Mouse (Mus musculus): Measurements from ENCODE around the gene Plppr3. TPM values are rescaled to one million over a fixed set of nuclear protein-coding genes. Genes with fewer than 3 reads are reported as not detected.

The Plppr3 gene
- polyA plus RNA-seq, 1 experiment from 2014 or later, result 38.8 TPM

DNA sequence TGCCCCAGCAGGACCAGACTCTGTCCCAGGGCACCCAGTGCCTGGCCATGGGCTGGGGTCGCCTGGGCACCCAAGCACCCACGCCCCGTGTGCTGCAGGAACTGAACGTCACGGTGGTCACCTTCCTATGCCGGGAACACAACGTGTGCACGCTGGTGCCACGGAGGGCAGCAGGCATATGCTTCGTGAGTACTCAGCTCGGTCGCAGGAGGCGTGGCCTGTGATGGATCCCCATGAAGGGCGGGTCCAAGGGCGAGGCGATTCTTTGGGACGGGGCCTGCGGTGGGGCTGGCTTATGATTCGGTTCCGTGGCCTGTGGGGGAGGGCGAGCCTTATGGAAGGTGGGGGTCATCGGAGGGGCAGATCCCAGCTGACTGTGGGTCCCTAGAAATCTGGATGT lies 7.5 kb upstream of the Plppr3 start:
- peaks cover 13% of the 10 kb centered on the region; the same call in 1 of the 2 replicates for H3K4me1 ChIP-seq (replicated peaks; ENCODE audit: control insufficient read depth, insufficient read depth, low read length)
- H3K9me3 ChIP-seq (ENCODE audit: control insufficient read depth, low read length), result no peaks in the 10 kb centered on the region
- peak overlapping the region; percentile 42 for H3K4me2 ChIP-seq (ENCODE audit: low read length)
- H3K27me3 ChIP-seq (replicated peaks; ENCODE audit: control insufficient read depth, insufficient read depth, low read length), result no peaks in the 10 kb centered on the region
- ATAC-seq (replicated peaks; ENCODE audit: low FRiP score, low TSS enrichment, low read depth) (0 out of 2 replicates have a peak, but pooled peaks have one; percentile 21), DNase-seq (ENCODE audit: low spot score) (no peak)
- 7% methylated on average over 22 of the region's 22 CpGs for WGBS
- no peak overlapping the region for H3K27ac ChIP-seq (ENCODE audit: low read depth)
- H3K4me3 ChIP-seq (ENCODE audit: low read depth, low read length), result peak overlapping the region; percentile 18; the same call in 1 of the 2 replicates
- H3K9ac ChIP-seq (ENCODE audit: low read length), result peak overlapping the region; percentile 29; the same call in 1 of the 2 replicates
- no peaks in the 10 kb centered on the region for H3K36me3 ChIP-seq (ENCODE audit: control insufficient read depth, insufficient read depth, low read length)

GRCm38 (mm10) chr10:79880721-79881120 lies 6.3 kb upstream of the Plppr3 start:
- Histone ChIP-seq H3K9me3 (ENCODE audit: control insufficient read depth, low read length) (no peaks in the 10 kb centered on the region), H3K4me2 (ENCODE audit: low read length) (no peak overlapping the region), H3K4me1 (replicated peaks; ENCODE audit: control insufficient read depth, insufficient read depth, low read length) (peaks cover 13% of the 10 kb centered on the region; the same call in 1 of the 2 replicates), H3K27ac (ENCODE audit: low read depth) (no peak overlapping the region), H3K27me3 (replicated peaks; ENCODE audit: control insufficient read depth, insufficient read depth, low read length) (no peaks in the 10 kb centered on the region), H3K4me3 (ENCODE audit: low read depth, low read length) (no peak overlapping the region), H3K36me3 (ENCODE audit: control insufficient read depth, insufficient read depth, low read length) (no peaks in the 10 kb centered on the region), H3K9ac (ENCODE audit: low read length) (no peak overlapping the region)
- 21% methylated on average over 9 of the region's 9 CpGs for WGBS
- no peak for ATAC-seq (replicated peaks; ENCODE audit: low FRiP score, low TSS enrichment, low read depth)
- no peak for DNase-seq (ENCODE audit: low spot score)

DNA sequence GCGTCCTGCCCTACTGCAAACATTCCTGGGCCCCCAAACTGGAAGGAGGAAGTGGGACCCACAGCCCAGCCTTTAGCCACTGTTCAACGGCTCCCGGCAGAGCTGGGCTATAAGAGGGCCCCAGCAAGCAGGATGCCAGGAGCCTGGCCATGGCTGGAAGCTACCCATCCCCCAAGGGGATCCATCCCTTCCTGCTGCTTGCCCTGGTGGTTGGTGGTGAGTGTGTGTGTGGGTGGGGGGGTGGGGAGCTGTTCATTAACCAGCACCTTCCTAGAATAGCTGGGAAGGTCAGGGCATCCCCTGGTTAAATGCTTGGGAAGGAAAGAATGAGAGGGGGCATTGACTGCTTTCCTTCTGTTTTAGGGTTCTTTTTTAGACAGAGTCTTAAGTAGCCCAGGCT lies 5.1 kb upstream of the Plppr3 start:
- Histone ChIP-seq H3K9me3 (ENCODE audit: control insufficient read depth, low read length) (no peaks in the 10 kb centered on the region), H3K9ac (ENCODE audit: low read length) (no peak overlapping the region), H3K27me3 (replicated peaks; ENCODE audit: control insufficient read depth, insufficient read depth, low read length) (no peaks in the 10 kb centered on the region), H3K4me2 (ENCODE audit: low read length) (no peak overlapping the region), H3K36me3 (ENCODE audit: control insufficient read depth, insufficient read depth, low read length) (no peaks in the 10 kb centered on the region), H3K27ac (ENCODE audit: low read depth) (no peak overlapping the region), H3K4me1 (replicated peaks; ENCODE audit: control insufficient read depth, insufficient read depth, low read length) (peaks cover 22% of the 10 kb centered on the region; the same call in 1 of the 2 replicates), H3K4me3 (ENCODE audit: low read depth, low read length) (no peak overlapping the region)
- WGBS, result 16% methylated on average over 3 of the region's 3 CpGs
- ATAC-seq (replicated peaks; ENCODE audit: low FRiP score, low TSS enrichment, low read depth), result no peak
- no peak for DNase-seq (ENCODE audit: low spot score)

GRCm38 (mm10) chr10:79877757-79878156 lies 3.3 kb upstream of the Plppr3 start:
- Histone ChIP-seq H3K4me2 (ENCODE audit: low read length) (no peak overlapping the region), H3K36me3 (ENCODE audit: control insufficient read depth, insufficient read depth, low read length) (no peaks in the 10 kb centered on the region), H3K9ac (ENCODE audit: low read length) (no peak overlapping the region), H3K9me3 (ENCODE audit: control insufficient read depth, low read length) (no peaks in the 10 kb centered on the region), H3K4me3 (ENCODE audit: low read depth, low read length) (no peak overlapping the region), H3K27me3 (replicated peaks; ENCODE audit: control insufficient read depth, insufficient read depth, low read length) (no peaks in the 10 kb centered on the region), H3K27ac (ENCODE audit: low read depth) (no peak overlapping the region), H3K4me1 (replicated peaks; ENCODE audit: control insufficient read depth, insufficient read depth, low read length) (peaks cover 28% of the 10 kb centered on the region)
- DNase-seq (ENCODE audit: low spot score) (no peak), ATAC-seq (replicated peaks; ENCODE audit: low FRiP score, low TSS enrichment, low read depth) (no peak)
- WGBS, result 62% methylated on average over 12 of the region's 12 CpGs

DNA sequence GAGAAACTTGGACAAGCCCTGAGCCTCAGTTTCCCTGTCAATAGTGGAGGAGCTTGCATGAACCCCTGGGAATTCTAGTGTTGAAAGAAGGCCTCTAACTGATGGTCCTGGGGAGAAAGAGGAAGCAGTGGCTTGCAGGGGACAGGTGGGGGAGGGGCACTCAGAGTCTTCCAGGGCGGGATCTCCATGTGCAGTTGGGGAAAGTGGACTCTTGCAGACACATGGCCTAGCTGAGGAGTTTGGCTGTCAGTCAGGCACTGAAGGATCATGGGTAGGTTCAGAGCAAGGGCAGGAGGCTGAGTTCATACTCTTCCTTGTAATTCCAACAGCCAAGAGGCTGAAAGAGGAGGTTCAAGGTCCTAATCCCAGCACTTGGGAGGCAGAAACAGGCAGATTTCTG lies 2.7 kb upstream of the Plppr3 start:
- Histone ChIP-seq H3K4me1 (replicated peaks; ENCODE audit: control insufficient read depth, insufficient read depth, low read length) (peaks cover 29% of the 10 kb centered on the region), H3K4me2 (ENCODE audit: low read length) (no peak overlapping the region), H3K27ac (ENCODE audit: low read depth) (no peak overlapping the region), H3K9me3 (ENCODE audit: control insufficient read depth, low read length) (no peaks in the 10 kb centered on the region), H3K27me3 (replicated peaks; ENCODE audit: control insufficient read depth, insufficient read depth, low read length) (no peaks in the 10 kb centered on the region), H3K9ac (ENCODE audit: low read length) (no peak overlapping the region), H3K36me3 (ENCODE audit: control insufficient read depth, insufficient read depth, low read length) (no peaks in the 10 kb centered on the region), H3K4me3 (ENCODE audit: low read depth, low read length) (no peak overlapping the region)
- ATAC-seq (replicated peaks; ENCODE audit: low FRiP score, low TSS enrichment, low read depth) (no peak), DNase-seq (ENCODE audit: low spot score) (no peak)
- WGBS, result 76% methylated on average over 1 of the region's 1 CpGs

DNA sequence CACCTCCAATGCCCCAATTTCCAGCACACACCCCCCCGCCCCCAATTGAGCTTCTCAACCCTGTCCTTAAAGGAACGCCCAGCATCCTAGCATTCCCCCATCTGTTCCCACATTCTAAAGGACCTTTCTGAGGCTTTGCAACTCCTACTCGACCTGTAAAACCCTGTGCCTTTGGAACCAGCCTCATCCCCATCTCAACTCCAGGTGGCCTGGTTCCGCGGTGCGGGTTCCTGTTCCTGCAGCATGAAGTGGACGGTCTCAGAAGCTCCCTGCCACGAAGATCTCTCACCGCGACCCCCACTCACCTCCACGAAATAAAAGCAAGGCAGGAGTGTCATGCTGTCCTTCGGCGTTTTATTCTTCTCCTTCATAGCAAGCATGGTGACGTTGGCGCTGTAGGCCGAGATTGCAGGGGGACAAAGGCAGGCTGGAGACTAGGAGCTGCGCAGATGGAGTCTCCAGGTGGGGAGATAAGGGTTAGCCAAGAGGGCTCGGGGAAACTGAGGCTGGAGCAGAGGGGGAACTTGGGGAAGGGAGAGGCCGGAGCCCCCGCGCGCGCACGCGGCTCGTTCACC lies 632 bp downstream of the Plppr3 start:
- WGBS, result 2% methylated on average over 26 of the region's 26 CpGs

GRCm38 (mm10) chr10:79873313-79873712 lies 1.1 kb downstream of the Plppr3 start:
- no peaks in the 10 kb centered on the region for H3K36me3 ChIP-seq (ENCODE audit: control insufficient read depth, insufficient read depth, low read length)
- no peak for ATAC-seq (replicated peaks; ENCODE audit: low FRiP score, low TSS enrichment, low read depth)

More for the DNA sequence above, 632 bp downstream of the Plppr3 start:
- ATAC-seq (replicated peaks; ENCODE audit: low FRiP score, low TSS enrichment, low read depth) (peak; percentile 24; the same call in 1 of the 2 replicates), DNase-seq (ENCODE audit: low spot score) (no peak)
- H3K9me3 ChIP-seq (ENCODE audit: control insufficient read depth, low read length), result no peaks in the 10 kb centered on the region
- H3K27ac ChIP-seq (ENCODE audit: low read depth), result peak overlapping the region; percentile 57
- H3K4me1 ChIP-seq (replicated peaks; ENCODE audit: control insufficient read depth, insufficient read depth, low read length), result peaks cover 22% of the 10 kb centered on the region
- H3K4me2 ChIP-seq (ENCODE audit: low read length), result peak overlapping the region; percentile 59
- H3K36me3 ChIP-seq (ENCODE audit: control insufficient read depth, insufficient read depth, low read length), result no peaks in the 10 kb centered on the region
- peak overlapping the region; percentile 61 for H3K9ac ChIP-seq (ENCODE audit: low read length)
- no peaks in the 10 kb centered on the region for H3K27me3 ChIP-seq (replicated peaks; ENCODE audit: control insufficient read depth, insufficient read depth, low read length)
- H3K4me3 ChIP-seq (ENCODE audit: low read depth, low read length), result peak overlapping the region; percentile 51

GRCm38 (mm10) chr10:79872862-79873261 lies 1.6 kb downstream of the Plppr3 start:
- Histone ChIP-seq H3K4me1 (replicated peaks; ENCODE audit: control insufficient read depth, insufficient read depth, low read length) (peaks cover 22% of the 10 kb centered on the region), H3K9ac (ENCODE audit: low read length) (no peak overlapping the region), H3K4me2 (ENCODE audit: low read length) (peak overlapping the region; percentile 59), H3K9me3 (ENCODE audit: control insufficient read depth, low read length) (no peaks in the 10 kb centered on the region), H3K4me3 (ENCODE audit: low read depth, low read length) (peak overlapping the region; percentile 51), H3K36me3 (ENCODE audit: control insufficient read depth, insufficient read depth, low read length) (no peaks in the 10 kb centered on the region), H3K27me3 (replicated peaks; ENCODE audit: control insufficient read depth, insufficient read depth, low read length) (no peaks in the 10 kb centered on the region), H3K27ac (ENCODE audit: low read depth) (no peak overlapping the region)
- ATAC-seq (replicated peaks; ENCODE audit: low FRiP score, low TSS enrichment, low read depth) (no peak), DNase-seq (ENCODE audit: low spot score) (no peak)
- 47% methylated on average over 3 of the region's 3 CpGs for WGBS

More at GRCm38 (mm10) chr10:79873313-79873712, 1.1 kb downstream of the Plppr3 start:
- Histone ChIP-seq H3K9ac (ENCODE audit: low read length) (peak overlapping the region; percentile 61), H3K4me1 (replicated peaks; ENCODE audit: control insufficient read depth, insufficient read depth, low read length) (peaks cover 22% of the 10 kb centered on the region), H3K4me2 (ENCODE audit: low read length) (peak overlapping the region; percentile 59), H3K4me3 (ENCODE audit: low read depth, low read length) (peak overlapping the region; percentile 51), H3K27ac (ENCODE audit: low read depth) (no peak overlapping the region), H3K9me3 (ENCODE audit: control insufficient read depth, low read length) (no peaks in the 10 kb centered on the region), H3K27me3 (replicated peaks; ENCODE audit: control insufficient read depth, insufficient read depth, low read length) (no peaks in the 10 kb centered on the region)
- WGBS, result 16% methylated on average over 6 of the region's 6 CpGs
- no peak for DNase-seq (ENCODE audit: low spot score)

DNA sequence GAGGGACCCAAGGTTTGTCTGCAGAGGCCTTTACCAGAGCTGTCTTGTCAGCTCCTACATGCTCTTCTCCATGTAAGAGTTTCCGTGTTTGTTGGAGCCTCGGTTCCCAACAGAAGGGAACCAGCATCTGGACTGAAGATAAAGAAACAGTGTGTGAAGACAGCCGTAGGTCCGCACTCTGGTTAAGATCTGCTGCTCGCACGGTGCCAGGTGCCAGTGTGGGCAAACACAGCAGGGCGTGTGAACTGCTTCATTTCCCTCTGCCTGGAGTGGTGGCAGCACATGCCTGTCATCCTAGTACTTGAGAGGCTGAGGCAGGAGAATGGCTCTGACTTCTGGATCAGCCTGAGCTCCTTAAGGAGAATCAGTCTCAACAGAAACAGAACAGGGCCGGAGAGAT lies 2.6 kb downstream of the Plppr3 start:
- Histone ChIP-seq H3K9ac (ENCODE audit: low read length) (no peak overlapping the region), H3K4me1 (replicated peaks; ENCODE audit: control insufficient read depth, insufficient read depth, low read length) (peaks cover 22% of the 10 kb centered on the region), H3K36me3 (ENCODE audit: control insufficient read depth, insufficient read depth, low read length) (no peaks in the 10 kb centered on the region), H3K27ac (ENCODE audit: low read depth) (no peak overlapping the region), H3K4me2 (ENCODE audit: low read length) (no peak overlapping the region), H3K9me3 (ENCODE audit: control insufficient read depth, low read length) (no peaks in the 10 kb centered on the region), H3K4me3 (ENCODE audit: low read depth, low read length) (no peak overlapping the region), H3K27me3 (replicated peaks; ENCODE audit: control insufficient read depth, insufficient read depth, low read length) (no peaks in the 10 kb centered on the region)
- 92% methylated on average over 8 of the region's 8 CpGs for WGBS
- ATAC-seq (replicated peaks; ENCODE audit: low FRiP score, low TSS enrichment, low read depth), result no peak
- no peak for DNase-seq (ENCODE audit: low spot score)
